Mouse (Mus musculus) MEL (cell line): Measurements from ENCODE around the gene Map1b. TPM values are rescaled to one million over a fixed set of nuclear protein-coding genes. Genes with fewer than 3 reads are reported as not detected.

Experiments used
- DNase-seq: peaks from one replicate; pipeline ENCODE4 v3.0.0; 2011; ENCODE audit warnings: low read depth, low spot score
- H3K27ac ChIP-seq: 2 replicates; pipeline ENCODE4 v1.5.1; 2012; ENCODE audit warnings: low read depth, mild to moderate bottlenecking, control low read depth, low read length, moderate library complexity; ENCODE audit not compliant: control insufficient read depth
- H3K27me3 ChIP-seq, 2 experiments: fragments of 150-350 bp in 1 of 2; sonication (generic) in 1 of 2; 2 replicates each; pipeline ENCODE4 v1.6.1; 2012; ENCODE audit warnings: low read length in 2 of 2, mild to moderate bottlenecking in 2 of 2, improper control_type of control experiment in 1 of 2, moderate library complexity in 1 of 2; ENCODE audit not compliant: insufficient read depth in 2 of 2, control insufficient read depth in 1 of 2
- H3K36me3 ChIP-seq, 2 experiments: 2 replicates each; pipeline ENCODE4 v1.6.1; 2012 to 2014; ENCODE audit warnings: low read length in 2 of 2, improper control_type of control experiment in 1 of 2, inconsistent platforms in 1 of 2, mild to moderate bottlenecking in 1 of 2; ENCODE audit not compliant: insufficient read depth in 2 of 2, control insufficient read depth in 1 of 2
- H3K4me1 ChIP-seq, 2 experiments: fragments of 150-350 bp in 1 of 2; sonication (generic) in 1 of 2; 2 replicates each; pipeline ENCODE4 v1.6.1; 2012; ENCODE audit warnings: low read length in 2 of 2, improper control_type of control experiment in 1 of 2, mild to moderate bottlenecking in 1 of 2; ENCODE audit not compliant: insufficient read depth in 2 of 2, control insufficient read depth in 1 of 2
- H3K4me3 ChIP-seq, 2 experiments: fragments of 150-350 bp in 1 of 2; sonication (generic) in 1 of 2; 2 replicates each; pipeline ENCODE4 v1.5.1; 2012; ENCODE audit warnings: low read depth in 2 of 2, low read length in 2 of 2, mild to moderate bottlenecking in 2 of 2, moderate library complexity in 2 of 2, control low read depth in 1 of 2, improper control_type of control experiment in 1 of 2; ENCODE audit not compliant: control insufficient read depth in 1 of 2, insufficient read depth in 1 of 2
- H3K79me2 ChIP-seq: 2 replicates; pipeline ENCODE4 v1.6.1; 2012; ENCODE audit warnings: mild to moderate bottlenecking, low read length, moderate library complexity; ENCODE audit not compliant: control insufficient read depth, poor library complexity, insufficient read depth
- H3K9ac ChIP-seq: 2 replicates; pipeline ENCODE4 v1.6.1; 2012; ENCODE audit warnings: low read depth, mild to moderate bottlenecking, control low read depth, low read length, moderate library complexity; ENCODE audit not compliant: control insufficient read depth, poor library complexity, severe bottlenecking
- H3K9me3 ChIP-seq: fragments of 150-350 bp; sonication (generic); replicated peaks from 2 replicates; pipeline ENCODE4 v1.6.1; 2012; ENCODE audit warnings: mild to moderate bottlenecking, low read length, improper control_type of control experiment, moderate library complexity; ENCODE audit not compliant: insufficient read depth
- CTCF ChIP-seq, 3 experiments: IDR thresholded peaks in 2 of 3; conservative IDR thresholded peaks in 1 of 3; 2 replicates each; pipeline ENCODE4 v1.5.1; 2011 to 2012; ENCODE audit warnings: low read length in 3 of 3, low read depth in 2 of 3, mild to moderate bottlenecking in 2 of 3, improper control_type of control experiment in 1 of 3, inconsistent platforms in 1 of 3, mixed read lengths in 1 of 3, moderate library complexity in 1 of 3; ENCODE audit not compliant: control insufficient read depth in 1 of 3, insufficient read depth in 1 of 3, poor library complexity in 1 of 3, severe bottlenecking in 1 of 3
- ELF1 ChIP-seq: IDR thresholded peaks from 2 replicates; pipeline ENCODE4 v1.6.1; 2014; ENCODE audit warnings: low read depth, mild to moderate bottlenecking, inconsistent platforms, low read length, improper control_type of control experiment, moderate library complexity
- ETS1 ChIP-seq: IDR thresholded peaks from 2 replicates; pipeline ENCODE4 v1.6.1; 2012; ENCODE audit warnings: low read depth, mild to moderate bottlenecking, inconsistent platforms, low read length, improper control_type of control experiment, moderate library complexity
- GATA1 ChIP-seq: IDR thresholded peaks from 2 replicates; pipeline ENCODE4 v1.6.1; 2011; ENCODE audit warnings: low read depth, low read length, improper control_type of control experiment
- MAFK ChIP-seq: IDR thresholded peaks from 2 replicates; pipeline ENCODE4 v1.6.1; 2011; ENCODE audit warnings: low read depth, mild to moderate bottlenecking, low read length, improper control_type of control experiment, borderline replicate concordance
- MAZ ChIP-seq: IDR thresholded peaks from 2 replicates; pipeline ENCODE4 v1.6.1; 2012; ENCODE audit warnings: low read depth, mild to moderate bottlenecking, inconsistent platforms, low read length, improper control_type of control experiment
- MEF2A ChIP-seq: IDR thresholded peaks from 2 replicates; pipeline ENCODE4 v1.6.1; 2014; ENCODE audit warnings: low read depth, mild to moderate bottlenecking, inconsistent platforms, low read length, improper control_type of control experiment; ENCODE audit not compliant: poor library complexity, insufficient replicate concordance, severe bottlenecking; ENCODE audit errors: extremely low read depth
- MYC ChIP-seq: IDR thresholded peaks from 2 replicates; pipeline ENCODE4 v1.6.1; 2011; ENCODE audit warnings: low read depth, mild to moderate bottlenecking, low read length, improper control_type of control experiment, moderate library complexity
- POLR2A ChIP-seq, 2 experiments: IDR thresholded peaks; 2 replicates each; pipeline ENCODE4 v1.6.1; 2011 to 2012; ENCODE audit warnings: low read length in 2 of 2, mild to moderate bottlenecking in 2 of 2, control low read depth in 1 of 2, improper control_type of control experiment in 1 of 2, low read depth in 1 of 2, moderate library complexity in 1 of 2; ENCODE audit not compliant: control insufficient read depth in 1 of 2, insufficient read depth in 1 of 2, poor library complexity in 1 of 2
- POLR2AphosphoS5 ChIP-seq: IDR thresholded peaks from 2 replicates; pipeline ENCODE4 v1.6.1; 2012; ENCODE audit warnings: low read depth, borderline replicate concordance, mild to moderate bottlenecking, inconsistent platforms, low read length, moderate library complexity, mixed read lengths
- RAD21 ChIP-seq: IDR thresholded peaks from 2 replicates; pipeline ENCODE4 v1.6.1; 2011; ENCODE audit warnings: mild to moderate bottlenecking, low read depth, low read length, improper control_type of control experiment
- SIN3A ChIP-seq: IDR thresholded peaks from 2 replicates; pipeline ENCODE4 v1.6.1; 2012; ENCODE audit warnings: low read length, improper control_type of control experiment, inconsistent platforms
- SMC3 ChIP-seq: IDR thresholded peaks from 2 replicates; pipeline ENCODE4 v1.6.1; 2011; ENCODE audit warnings: low read depth, low read length, improper control_type of control experiment
- TAL1 ChIP-seq: IDR thresholded peaks from 2 replicates; pipeline ENCODE4 v1.6.1; 2012; ENCODE audit warnings: mild to moderate bottlenecking, inconsistent platforms, low read length, moderate library complexity, mixed read lengths
- TCF12 ChIP-seq: IDR thresholded peaks from 2 replicates; pipeline ENCODE4 v1.6.1; 2014; ENCODE audit warnings: low read depth, mild to moderate bottlenecking, inconsistent platforms, low read length, improper control_type of control experiment, moderate library complexity
- ZC3H11A ChIP-seq: IDR thresholded peaks from 2 replicates; pipeline ENCODE4 v1.6.1; 2012; ENCODE audit warnings: low read depth, mild to moderate bottlenecking, inconsistent platforms, low read length, improper control_type of control experiment
- ZNF384 ChIP-seq: IDR thresholded peaks from 2 replicates; pipeline ENCODE4 v1.6.1; 2012; ENCODE audit warnings: low read depth, mild to moderate bottlenecking, inconsistent platforms, low read length, improper control_type of control experiment
- polyA plus RNA-seq, 2 experiments: library from polyadenylated mRNA; stranded (reverse) in 1 of 2; unstranded in 1 of 2; fragments of >175 nt in 1 of 2; fragments of >200 nt in 1 of 2; gene quantifications; 2 replicates each; pipeline versions ENCODE4 v1.2.1 to v1.2.4; 2012; ENCODE audit warnings: low replicate concordance in 2 of 2, low read depth in 1 of 2; ENCODE audit not compliant: insufficient read length in 2 of 2, insufficient read depth in 1 of 2, missing spikeins in 1 of 2
- total RNA-seq: library from RNA; depleted of rRNA; stranded (reverse); fragments of 300-350 nt; gene quantifications from 2 replicates; pipeline ENCODE4 v1.2.3, GENCODE M21; 2012

Gene Map1b
- total and polyA plus RNA-seq, 3 experiments = not detected

DNA sequence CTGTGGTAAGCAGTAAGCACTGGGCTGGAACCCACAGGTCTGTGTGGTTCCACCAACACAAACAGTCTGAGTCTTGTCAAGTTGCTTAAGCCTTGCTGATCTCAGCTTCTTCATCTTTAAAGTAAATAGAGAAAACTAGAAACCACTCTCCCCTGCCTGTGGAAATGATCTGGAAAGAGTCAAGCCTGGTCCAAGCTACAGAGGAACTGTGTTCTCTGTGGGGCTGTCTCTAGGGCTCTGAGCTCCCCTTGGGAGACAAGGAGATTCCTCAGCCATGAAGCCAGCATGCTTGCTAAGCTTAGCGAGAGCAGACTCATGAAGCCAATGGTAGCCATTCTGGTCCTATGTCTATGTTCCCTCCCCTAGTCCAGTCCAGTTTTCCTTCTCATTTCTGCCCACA is 138.1 kb downstream of the Map1b start:
- Histone ChIP-seq H3K27me3 (no peaks in the 10 kb centered on the region), H3K27ac (no peak overlapping the region), H3K36me3 (peaks cover 0 to 5% of the 10 kb centered on the region in 2 experiments; a peak in 2 of 4 replicates), H3K9ac (no peak overlapping the region), H3K9me3 (no peaks in the 10 kb centered on the region), H3K79me2 (no peaks in the 10 kb centered on the region), H3K4me1 (0 out of 4 replicates have a peak, but pooled peaks cover 0 to 3% of the 10 kb centered on the region in 2 experiments), H3K4me3 (no peak overlapping the region)
- TF ChIP-seq ZC3H11A (no peak), CTCF (IDR thresholded peaks at IDR 0.05 in 2 of 3, conservative IDR thresholded peaks at IDR 0.05 in 1 of 3; ENCODE audit: control insufficient read depth in 1 of 3, insufficient read depth in 1 of 3, low read depth in 2 of 3, low read length in 3 of 3, poor library complexity in 1 of 3, severe bottlenecking in 1 of 3) (no peak), MAZ (no peak), MYC (no peak), POLR2AphosphoS5 (no peak), TCF12 (no peak), ZNF384 (no peak), GATA1 (no peak), MAFK (no peak), POLR2A (IDR thresholded peaks at IDR 0.05; ENCODE audit: control insufficient read depth in 1 of 2, insufficient read depth in 1 of 2, low read depth in 1 of 2, low read length in 2 of 2, poor library complexity in 1 of 2) (no peak), ETS1 (no peak), SIN3A (no peak), ELF1 (no peak)
- no peak for DNase-seq

DNA sequence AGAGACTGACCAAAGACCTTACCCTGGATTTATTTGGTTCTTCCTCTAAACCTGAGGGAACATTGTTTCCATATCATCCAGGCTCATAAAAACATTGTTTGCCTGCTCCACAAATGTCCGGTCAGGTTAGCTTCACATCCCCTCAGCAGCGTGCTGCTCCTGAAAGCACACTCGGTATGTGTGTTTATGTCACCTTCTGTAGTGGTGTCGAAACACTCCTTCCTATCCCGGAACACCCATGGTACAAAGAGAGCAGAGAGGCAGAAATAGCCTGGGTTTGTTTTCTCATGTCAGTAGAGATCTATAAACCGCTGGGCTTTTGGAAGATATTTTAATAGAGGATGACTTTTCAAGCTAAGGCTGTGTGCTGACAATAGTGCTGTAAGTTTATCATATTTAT is 139.3 kb downstream of the Map1b start:
- Histone ChIP-seq H3K4me1 (0 out of 4 replicates have a peak, but pooled peaks cover 0 to 3% of the 10 kb centered on the region in 2 experiments), H3K79me2 (no peaks in the 10 kb centered on the region), H3K9me3 (no peaks in the 10 kb centered on the region), H3K27ac (no peak overlapping the region), H3K36me3 (peaks cover 0 to 5% of the 10 kb centered on the region in 2 experiments; a peak in 2 of 4 replicates), H3K27me3 (no peaks in the 10 kb centered on the region), H3K4me3 (no peak overlapping the region), H3K9ac (no peak overlapping the region)
- TF ChIP-seq TCF12 = no peak
- TF ChIP-seq GATA1 = no peak
- no peak for TF ChIP-seq TAL1
- TF ChIP-seq CTCF (IDR thresholded peaks at IDR 0.05 in 2 of 3, conservative IDR thresholded peaks at IDR 0.05 in 1 of 3; ENCODE audit: control insufficient read depth in 1 of 3, insufficient read depth in 1 of 3, low read depth in 2 of 3, low read length in 3 of 3, poor library complexity in 1 of 3, severe bottlenecking in 1 of 3) = no peak
- DNase-seq = no peak

DNA sequence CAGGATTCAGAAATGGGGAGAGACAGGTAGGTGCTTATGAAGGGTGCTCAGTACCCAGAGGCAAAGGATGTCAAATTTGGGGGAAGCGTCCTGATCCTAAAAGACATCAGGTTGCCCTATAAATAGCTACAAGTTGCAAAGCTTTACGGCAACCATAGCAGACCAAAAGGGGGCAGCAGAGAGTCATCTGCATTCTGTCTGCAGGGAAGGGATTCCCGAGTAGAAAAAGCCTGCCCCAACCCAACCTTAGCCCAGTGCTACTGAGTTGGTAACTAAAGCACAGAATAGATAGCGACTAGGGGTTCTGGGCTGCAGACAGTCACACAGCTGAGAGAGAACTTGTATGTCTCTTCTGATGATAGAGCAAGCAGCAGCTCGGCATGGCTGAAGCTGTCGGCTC is 140.8 kb downstream of the Map1b start:
- no peak overlapping the region for H3K4me3 ChIP-seq
- peak; percentile 72 for DNase-seq
- TF ChIP-seq MEF2A = no peak
- TF ChIP-seq ZC3H11A = peak; percentile 30; the same call in 1 of the 2 replicates
- TF ChIP-seq CTCF (IDR thresholded peaks at IDR 0.05 in 2 of 3, conservative IDR thresholded peaks at IDR 0.05 in 1 of 3; ENCODE audit: control insufficient read depth in 1 of 3, insufficient read depth in 1 of 3, low read depth in 2 of 3, low read length in 3 of 3, poor library complexity in 1 of 3, severe bottlenecking in 1 of 3) = peak; percentile 71 to 92 (median 73)
- peak; percentile 56 for TF ChIP-seq RAD21
- no peak for TF ChIP-seq POLR2A (IDR thresholded peaks at IDR 0.05; ENCODE audit: control insufficient read depth in 1 of 2, insufficient read depth in 1 of 2, low read depth in 1 of 2, low read length in 2 of 2, poor library complexity in 1 of 2)
- TF ChIP-seq SMC3 = peak; percentile 44; the same call in 1 of the 2 replicates
- TF ChIP-seq, all 39 proteins: peak for 4
- no peaks in the 10 kb centered on the region for H3K9me3 ChIP-seq
- no peaks in the 10 kb centered on the region for H3K79me2 ChIP-seq
- no peaks in the 10 kb centered on the region for H3K27me3 ChIP-seq
- H3K36me3 ChIP-seq = no peaks in the 10 kb centered on the region
- H3K4me1 ChIP-seq = no peaks in the 10 kb centered on the region
- no peak overlapping the region for H3K27ac ChIP-seq
- no peak overlapping the region for H3K9ac ChIP-seq
